Mouse (Mus musculus) left cerebral cortex, adult 6 months (tissue): Measurements from ENCODE around the gene Micu1. TPM values are rescaled to one million over a fixed set of nuclear protein-coding genes. Genes with fewer than 3 reads are reported as not detected.

Source experiments
- long read RNA-seq, 2 experiments: library from polyadenylated mRNA; unstranded; transcript quantifications; one replicate each; pipeline ENCODE4 v2.0.0; 2019 to 2020
- polyA plus RNA-seq: library from polyadenylated mRNA; unstranded; fragments of <200 nt; fragmentation: Nextera tagmentation; gene quantifications from 2 replicates; pipeline ENCODE4 v1.2.3, GENCODE M21; 2021

The Micu1 gene
- polyA plus RNA-seq: 43.0 and 60.6 TPM in 2 replicates
- long read RNA-seq, experiment 1, transcript Micu1-203 (5 exons, 1,732 nt): minor isoform, 9 of 303 reads
- long read RNA-seq, experiment 1, transcript Micu1-204 (12 exons, 2,442 nt): major isoform, 238 of 303 reads
- long read RNA-seq, experiment 1, partial matches to known transcripts: 31 of 303 reads
- long read RNA-seq, experiment 1, other reads (novel, unspliced or antisense): 25 of 303 reads
- long read RNA-seq, experiment 2, transcript Micu1-204 (12 exons, 2,442 nt): major isoform, 11 of 34 reads
- long read RNA-seq, experiment 2, partial matches to known transcripts: 8 of 34 reads
- long read RNA-seq, experiment 2, other reads (novel, unspliced or antisense): 10 of 34 reads

GRCm38 (mm10) chr10:59702207-59703032 is at the start of gene Micu1:
Gene Micu1, plus strand, starts transcription at chr10:59702477.

GRCm38 (mm10) chr10:59879255-59880028 is 177.2 kb downstream of the Micu1 start, which contains the start of gene Dnajb12:
Gene Dnajb12, plus strand, starts transcription at chr10:59879556.

Other genes with a start within 250 kb of the Micu1 start
- not detected in 2 replicates for gene Gm10322, start 86.4 kb upstream of the Micu1 start, polyA plus RNA-seq
- gene Mcu, start 85.8 kb upstream of the Micu1 start, polyA plus RNA-seq: 24.0 and 29.9 TPM in 2 replicates
- gene Dnajb12, start 177.1 kb downstream of the Micu1 start, polyA plus RNA-seq: 25.9 and 30.3 TPM in 2 replicates
- 1.3 and 5.9 TPM in 2 replicates for gene Ddit4, start 249.4 kb downstream of the Micu1 start, polyA plus RNA-seq